Mouse (Mus musculus): ENCODE data around the gene Lypd6. TPM values are rescaled to one million over a fixed set of nuclear protein-coding genes. Genes with fewer than 3 reads are reported as not detected.

The Lypd6 gene
- polyA plus RNA-seq, 1 experiment from 2014 or later, result 0.65 TPM

DNA sequence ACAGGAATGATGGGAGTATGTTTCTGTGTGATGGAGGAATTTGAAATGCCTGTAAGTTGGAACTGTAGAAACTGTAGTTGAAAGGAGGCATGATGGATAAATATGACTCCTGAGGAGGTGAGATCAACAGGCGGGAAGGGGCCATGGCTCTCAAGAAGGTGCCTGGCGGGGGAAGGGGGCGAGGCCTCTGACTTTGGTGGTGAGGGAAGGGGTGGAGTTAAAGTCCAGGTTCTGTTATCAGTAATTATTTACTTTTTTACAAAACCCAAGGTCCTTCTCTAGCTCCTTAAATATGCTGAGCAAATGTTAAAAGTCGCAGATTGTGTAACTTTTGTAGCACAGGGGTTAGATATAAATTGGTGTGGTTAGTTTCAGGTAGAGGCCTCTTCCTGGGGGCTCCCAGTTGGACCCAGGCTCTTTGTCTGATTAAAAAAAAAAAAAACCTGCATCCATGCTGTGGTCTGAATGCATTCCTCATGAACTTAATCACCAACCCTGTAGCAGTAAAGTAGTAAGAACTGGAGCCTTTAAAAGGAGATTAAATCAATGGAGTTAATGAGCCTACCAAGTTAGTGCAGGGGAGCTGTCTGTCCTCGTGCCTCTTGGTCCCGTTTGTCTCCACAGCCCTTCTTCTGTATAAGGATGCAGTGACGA, 37.7 kb downstream of the Lypd6 start:
- Histone ChIP-seq H3K4me1 (ENCODE audit: control insufficient read depth, low read depth, low read length) (no peaks in the 10 kb centered on the region; the same call in 1 of the 2 replicates), H3K4me2 (ENCODE audit: low read depth, low read length) (no peak overlapping the region), H3K36me3 (ENCODE audit: control insufficient read depth, insufficient read depth) (no peaks in the 10 kb centered on the region), H3K27me3 (ENCODE audit: control insufficient read depth, insufficient read depth, low read depth, low read length) (no peaks in the 10 kb centered on the region), H3K9me3 (replicated peaks; ENCODE audit: control insufficient read depth, low read length) (no peaks in the 10 kb centered on the region), H3K4me3 (ENCODE audit: low read depth, low read length) (no peak overlapping the region), H3K9ac (ENCODE audit: low read depth, low read length) (no peak overlapping the region), H3K27ac (ENCODE audit: low read length) (no peak overlapping the region)
- 48% methylated on average over 7 of the region's 7 CpGs for WGBS (ENCODE audit: insufficient replicate concordance)
- ATAC-seq (ENCODE audit: low read depth), result no peak

DNA sequence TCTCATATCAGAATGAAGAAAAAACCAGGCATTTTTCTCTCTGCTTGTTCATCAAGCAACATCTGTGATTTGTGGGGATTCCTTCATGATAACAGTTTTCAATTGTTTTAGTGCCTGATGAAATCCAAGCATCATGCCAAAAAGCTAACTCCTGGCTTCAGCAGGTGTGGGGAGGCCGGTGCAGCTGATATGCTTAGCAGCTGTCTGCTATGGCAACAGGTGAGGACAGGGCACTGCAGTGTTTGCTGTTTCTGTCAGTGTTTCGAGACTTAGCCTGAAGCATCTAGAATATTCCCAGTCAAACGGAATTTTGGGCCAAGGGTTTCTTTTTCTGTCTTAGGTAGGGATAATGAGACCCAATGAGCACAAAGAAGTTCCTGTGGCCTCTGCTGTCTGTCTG, 39.4 kb downstream of the Lypd6 start:
- Histone ChIP-seq H3K4me3 (ENCODE audit: low read depth, low read length) (no peak overlapping the region), H3K4me1 (ENCODE audit: control insufficient read depth, low read depth, low read length) (no peaks in the 10 kb centered on the region), H3K27me3 (ENCODE audit: control insufficient read depth, insufficient read depth, low read depth, low read length) (no peaks in the 10 kb centered on the region), H3K27ac (ENCODE audit: low read length) (no peak overlapping the region), H3K9ac (ENCODE audit: low read depth, low read length) (no peak overlapping the region), H3K4me2 (ENCODE audit: low read depth, low read length) (no peak overlapping the region), H3K9me3 (replicated peaks; ENCODE audit: control insufficient read depth, low read length) (no peaks in the 10 kb centered on the region), H3K36me3 (ENCODE audit: control insufficient read depth, insufficient read depth) (no peaks in the 10 kb centered on the region)
- no peak for ATAC-seq (ENCODE audit: low read depth)
- WGBS (ENCODE audit: insufficient replicate concordance), result 50% methylated on average over 3 of the region's 3 CpGs

- H3K36me3 ChIP-seq (ENCODE audit: control insufficient read depth, insufficient read depth), result no peaks in the 10 kb centered on the region
- no peaks in the 10 kb centered on the region for H3K4me1 ChIP-seq (ENCODE audit: control insufficient read depth, low read depth, low read length)
- no peak overlapping the region for H3K9ac ChIP-seq (ENCODE audit: low read depth, low read length)
- no peak overlapping the region for H3K4me2 ChIP-seq (ENCODE audit: low read depth, low read length)
- H3K27me3 ChIP-seq (ENCODE audit: control insufficient read depth, insufficient read depth, low read depth, low read length), result no peaks in the 10 kb centered on the region
- no peaks in the 10 kb centered on the region for H3K9me3 ChIP-seq (replicated peaks; ENCODE audit: control insufficient read depth, low read length)
- 56% methylated on average over 3 of the region's 3 CpGs for WGBS (ENCODE audit: insufficient replicate concordance)
- no peak overlapping the region for H3K4me3 ChIP-seq (ENCODE audit: low read depth, low read length)
- no peak for ATAC-seq (ENCODE audit: low read depth)
- no peak overlapping the region for H3K27ac ChIP-seq (ENCODE audit: low read length)
Observed at GRCm38 (mm10) chr2:50105992-50106391, 39.8 kb downstream of the Lypd6 start.

DNA sequence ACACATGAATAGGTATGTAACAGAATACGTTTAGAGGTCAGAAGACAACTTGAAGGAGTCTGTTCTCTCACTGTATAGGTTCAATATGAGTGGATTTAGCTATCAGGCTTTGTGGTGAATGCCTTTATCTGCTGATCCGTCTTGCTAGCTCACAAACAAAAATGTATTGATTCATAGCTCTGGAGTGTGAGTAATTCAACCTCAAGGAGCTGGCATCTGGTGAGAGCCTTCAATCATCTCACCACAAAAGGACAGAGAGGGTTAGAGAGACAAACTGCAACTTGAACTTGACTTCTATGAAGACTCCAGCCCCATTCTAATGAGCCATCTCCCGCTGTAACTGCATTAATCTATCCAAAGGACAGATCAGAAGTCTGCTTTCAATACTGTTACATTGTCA, 40.6 kb downstream of the Lypd6 start:
- no peak for ATAC-seq (ENCODE audit: low read depth)
- H3K27ac ChIP-seq (ENCODE audit: low read length), result no peak overlapping the region
- H3K4me2 ChIP-seq (ENCODE audit: low read depth, low read length), result no peak overlapping the region
- no peak overlapping the region for H3K9ac ChIP-seq (ENCODE audit: low read depth, low read length)
- 47% methylated on average over 3 of the region's 3 CpGs for WGBS (ENCODE audit: insufficient replicate concordance)
- no peaks in the 10 kb centered on the region for H3K9me3 ChIP-seq (replicated peaks; ENCODE audit: control insufficient read depth, low read length)
- H3K4me1 ChIP-seq (ENCODE audit: control insufficient read depth, low read depth, low read length), result no peaks in the 10 kb centered on the region
- no peaks in the 10 kb centered on the region for H3K36me3 ChIP-seq (ENCODE audit: control insufficient read depth, insufficient read depth)
- no peak overlapping the region for H3K4me3 ChIP-seq (ENCODE audit: low read depth, low read length)
- no peaks in the 10 kb centered on the region for H3K27me3 ChIP-seq (ENCODE audit: control insufficient read depth, insufficient read depth, low read depth, low read length)

DNA sequence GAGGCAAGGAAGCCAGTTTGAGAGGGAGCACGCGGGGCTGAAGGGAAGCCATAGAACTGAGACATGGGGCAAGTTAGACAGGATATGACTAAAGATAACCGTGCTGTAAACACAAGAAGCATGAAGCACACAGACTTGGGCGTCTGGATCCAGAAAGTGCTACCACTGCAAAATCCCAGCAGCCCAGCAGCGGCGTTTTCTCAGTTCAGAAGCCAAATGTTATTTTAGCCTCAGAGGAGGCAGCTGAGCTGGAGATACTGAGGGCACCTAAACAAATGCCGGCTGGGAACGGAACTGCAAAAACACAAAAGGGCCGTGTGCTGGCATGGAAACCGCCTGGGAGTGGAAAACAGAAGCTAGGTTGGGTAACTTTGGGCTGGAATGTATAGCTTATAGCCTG, 43.9 kb downstream of the Lypd6 start:
- Histone ChIP-seq H3K4me3 (ENCODE audit: low read depth, low read length) (no peak overlapping the region), H3K36me3 (ENCODE audit: control insufficient read depth, insufficient read depth) (no peaks in the 10 kb centered on the region), H3K4me2 (ENCODE audit: low read depth, low read length) (no peak overlapping the region), H3K9ac (ENCODE audit: low read depth, low read length) (no peak overlapping the region), H3K4me1 (ENCODE audit: control insufficient read depth, low read depth, low read length) (no peaks in the 10 kb centered on the region), H3K9me3 (replicated peaks; ENCODE audit: control insufficient read depth, low read length) (no peaks in the 10 kb centered on the region), H3K27me3 (ENCODE audit: control insufficient read depth, insufficient read depth, low read depth, low read length) (no peaks in the 10 kb centered on the region), H3K27ac (ENCODE audit: low read length) (no peak overlapping the region)
- ATAC-seq (ENCODE audit: low read depth), result peak; percentile 64
- WGBS (ENCODE audit: insufficient replicate concordance), result 22% methylated on average over 10 of the region's 10 CpGs

DNA sequence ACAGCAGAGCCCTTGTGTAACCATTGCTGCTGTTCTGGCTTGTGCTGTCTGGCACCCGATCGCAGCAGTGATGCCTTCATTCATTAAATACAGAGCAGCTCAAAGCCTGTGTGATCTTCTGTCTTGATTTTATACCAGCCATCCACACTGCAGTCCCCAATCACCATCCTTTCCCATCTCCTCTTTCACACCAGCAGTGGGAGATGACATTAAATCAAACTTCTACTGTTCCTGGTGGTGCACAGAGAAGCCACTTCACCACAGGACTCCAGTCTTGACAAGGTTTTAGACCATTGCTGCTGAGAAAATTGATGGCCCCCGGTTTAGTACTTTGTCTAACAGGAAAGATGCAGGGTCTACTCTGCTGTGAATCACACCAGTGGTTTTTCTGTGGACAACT, 44.9 kb downstream of the Lypd6 start:
- ATAC-seq (ENCODE audit: low read depth), result no peak
- H3K4me1 ChIP-seq (ENCODE audit: control insufficient read depth, low read depth, low read length), result no peaks in the 10 kb centered on the region
- no peaks in the 10 kb centered on the region for H3K9me3 ChIP-seq (replicated peaks; ENCODE audit: control insufficient read depth, low read length)
- H3K27ac ChIP-seq (ENCODE audit: low read length), result no peak overlapping the region
- no peak overlapping the region for H3K9ac ChIP-seq (ENCODE audit: low read depth, low read length)
- no peaks in the 10 kb centered on the region for H3K36me3 ChIP-seq (ENCODE audit: control insufficient read depth, insufficient read depth)
- H3K4me3 ChIP-seq (ENCODE audit: low read depth, low read length), result no peak overlapping the region
- WGBS (ENCODE audit: insufficient replicate concordance), result 54% methylated on average over 3 of the region's 3 CpGs
- H3K27me3 ChIP-seq (ENCODE audit: control insufficient read depth, insufficient read depth, low read depth, low read length), result no peaks in the 10 kb centered on the region
- H3K4me2 ChIP-seq (ENCODE audit: low read depth, low read length), result no peak overlapping the region

DNA sequence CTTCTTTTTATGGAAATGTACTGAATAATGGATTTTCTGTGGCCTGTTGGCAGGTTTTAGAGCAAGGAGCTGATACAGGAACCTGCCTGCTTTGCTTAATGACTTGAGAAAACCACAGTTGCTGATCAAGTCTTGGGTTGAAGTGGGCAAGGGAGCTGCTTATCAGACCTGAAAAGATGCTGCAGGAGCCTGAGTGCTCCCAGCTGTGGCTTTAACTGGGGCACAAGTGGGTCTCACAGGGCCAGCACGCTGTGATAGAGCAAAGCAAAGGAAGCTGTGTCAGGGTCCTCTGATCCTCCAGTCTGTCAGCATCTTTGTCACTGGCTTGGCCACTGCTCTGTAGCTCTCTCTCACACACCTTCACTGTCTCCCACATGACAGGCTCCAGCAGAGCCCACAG, 45.4 kb downstream of the Lypd6 start:
- Histone ChIP-seq H3K36me3 (ENCODE audit: control insufficient read depth, insufficient read depth) (no peaks in the 10 kb centered on the region), H3K4me2 (ENCODE audit: low read depth, low read length) (no peak overlapping the region), H3K4me3 (ENCODE audit: low read depth, low read length) (no peak overlapping the region), H3K9me3 (replicated peaks; ENCODE audit: control insufficient read depth, low read length) (no peaks in the 10 kb centered on the region), H3K27me3 (ENCODE audit: control insufficient read depth, insufficient read depth, low read depth, low read length) (no peaks in the 10 kb centered on the region), H3K4me1 (ENCODE audit: control insufficient read depth, low read depth, low read length) (no peaks in the 10 kb centered on the region), H3K27ac (ENCODE audit: low read length) (no peak overlapping the region), H3K9ac (ENCODE audit: low read depth, low read length) (no peak overlapping the region)
- 10% methylated on average over 1 of the region's 1 CpGs for WGBS (ENCODE audit: insufficient replicate concordance)
- no peak for ATAC-seq (ENCODE audit: low read depth)

GRCm38 (mm10) chr2:50112427-50112826, 46.2 kb downstream of the Lypd6 start:
- Histone ChIP-seq H3K27ac (ENCODE audit: low read length) (no peak overlapping the region), H3K4me3 (ENCODE audit: low read depth, low read length) (no peak overlapping the region), H3K4me1 (ENCODE audit: control insufficient read depth, low read depth, low read length) (no peaks in the 10 kb centered on the region), H3K9me3 (replicated peaks; ENCODE audit: control insufficient read depth, low read length) (no peaks in the 10 kb centered on the region), H3K36me3 (ENCODE audit: control insufficient read depth, insufficient read depth) (no peaks in the 10 kb centered on the region), H3K4me2 (ENCODE audit: low read depth, low read length) (no peak overlapping the region), H3K27me3 (ENCODE audit: control insufficient read depth, insufficient read depth, low read depth, low read length) (no peaks in the 10 kb centered on the region), H3K9ac (ENCODE audit: low read depth, low read length) (no peak overlapping the region)
- 30% methylated on average over 5 of the region's 5 CpGs for WGBS (ENCODE audit: insufficient replicate concordance)
- no peak for ATAC-seq (ENCODE audit: low read depth)

- no peak for ATAC-seq (ENCODE audit: low read depth)
- Histone ChIP-seq H3K27me3 (ENCODE audit: control insufficient read depth, insufficient read depth, low read depth, low read length) (no peaks in the 10 kb centered on the region), H3K4me3 (ENCODE audit: low read depth, low read length) (no peak overlapping the region), H3K36me3 (ENCODE audit: control insufficient read depth, insufficient read depth) (no peaks in the 10 kb centered on the region), H3K4me1 (ENCODE audit: control insufficient read depth, low read depth, low read length) (no peaks in the 10 kb centered on the region), H3K9me3 (replicated peaks; ENCODE audit: control insufficient read depth, low read length) (no peaks in the 10 kb centered on the region), H3K4me2 (ENCODE audit: low read depth, low read length) (no peak overlapping the region), H3K9ac (ENCODE audit: low read depth, low read length) (no peak overlapping the region), H3K27ac (ENCODE audit: low read length) (no peak overlapping the region)
- 68% methylated on average over 7 of the region's 7 CpGs for WGBS (ENCODE audit: insufficient replicate concordance)
Observed at GRCm38 (mm10) chr2:50119101-50119500, 52.9 kb downstream of the Lypd6 start.
